ENCODE assay signal across 8 mouse cellular contexts in genomic region chr11:60811054-60811460, GRCm38 (mm10). TPM values are rescaled to one million over a fixed set of nuclear protein-coding genes. Genes with fewer than 3 reads are reported as not detected.
DNase-seq lines count a peak whose midpoint lies in the region; ATAC-seq lines count a peak whose summit lies in the region.

No protein-coding gene starts in this region.

- peak; percentile 99 for ATAC-seq in megakaryocyte-erythroid progenitor cell, adult 5-6 weeks (replicated peaks; ENCODE audit: low FRiP score, low TSS enrichment, poor library complexity, severe bottlenecking)

- peak; percentile 93 for DNase-seq in adipocyte (ENCODE audit: low spot score)
- DNase-seq in embryo, embryonic 10 days (ENCODE audit: low spot score), result peak; percentile 96
- peak; percentile 92 for DNase-seq in gastrocnemius, postnatal 10 days
- peak; percentile 96 for DNase-seq in induced T-regulatory cell, adult 2 months (ENCODE audit: low read depth)
- DNase-seq in left cerebral cortex, postnatal 10 days (ENCODE audit: extremely low spot score in 1 of 2, low spot score in 2 of 2), result peak; percentile 83 to 97
- peak; percentile 89 for DNase-seq in right cerebral cortex, postnatal 25 days
- peak; percentile 94 to 95 for DNase-seq in urinary bladder, postnatal 4 days (ENCODE audit: low spot score in 2 of 2)

- intact Hi-C loops in left cerebral cortex, postnatal 10 days (cut with DNase I), result no loop called here

RNA-seq across cellular contexts. Expression of gene Shmt1, which starts 0.5 kb away (rescaled TPM):
- 10 to 100 TPM; 21.7 to 26.3 TPM for total RNA-seq in gastrocnemius, postnatal 10 days (2021)
- total RNA-seq in left cerebral cortex, postnatal 10 days (2021), result 1 to 10 TPM; 3.3 to 4.2 TPM
- total RNA-seq in megakaryocyte-erythroid progenitor cell, adult 5-6 weeks (2014; fragmentation: Nextera tagmentation), result 9.1 and 11.9 TPM in 2 replicates
- 29.1 and 73.7 TPM in 2 replicates for total RNA-seq in megakaryocyte-erythroid progenitor cell, adult 5-6 weeks (2017)

RNA-seq across cellular contexts. Expression of gene Dhrs7b, which starts 19.4 kb away (rescaled TPM):
- total RNA-seq in gastrocnemius, postnatal 10 days (2021), result 10 to 100 TPM; 14.9 to 16.2 TPM
- total RNA-seq in left cerebral cortex, postnatal 10 days (2021), result 10 to 100 TPM; 29.1 to 29.7 TPM
- total RNA-seq in megakaryocyte-erythroid progenitor cell, adult 5-6 weeks (2014; fragmentation: Nextera tagmentation), result 18.5 and 19.1 TPM in 2 replicates
- total RNA-seq in megakaryocyte-erythroid progenitor cell, adult 5-6 weeks (2017), result 15.4 and 27.2 TPM in 2 replicates

RNA-seq across cellular contexts. Expression of gene Smcr8, which starts 33.7 kb away (rescaled TPM):
- total RNA-seq in gastrocnemius, postnatal 10 days (2021), result 10 to 100 TPM; 13.3 to 14.5 TPM
- total RNA-seq in left cerebral cortex, postnatal 10 days (2021), result 10 to 100 TPM; 24.6 to 26.0 TPM
- 18.5 and 21.5 TPM in 2 replicates for total RNA-seq in megakaryocyte-erythroid progenitor cell, adult 5-6 weeks (2014; fragmentation: Nextera tagmentation)
- 11.7 and 11.9 TPM in 2 replicates for total RNA-seq in megakaryocyte-erythroid progenitor cell, adult 5-6 weeks (2017)

RNA-seq across cellular contexts. Expression of gene Top3a, which starts 33.9 kb away (rescaled TPM):
- total RNA-seq in gastrocnemius, postnatal 10 days (2021), result 1 to 10 TPM; 6.5 to 7.6 TPM
- total RNA-seq in left cerebral cortex, postnatal 10 days (2021), result 1 to 10 TPM; 4.7 to 5.3 TPM
- 17.9 and 18.8 TPM in 2 replicates for total RNA-seq in megakaryocyte-erythroid progenitor cell, adult 5-6 weeks (2014; fragmentation: Nextera tagmentation)
- 19.8 and 24.8 TPM in 2 replicates for total RNA-seq in megakaryocyte-erythroid progenitor cell, adult 5-6 weeks (2017)

Comparison
In these comparisons a context has a peak if more than half of its experiments do, and no peak if none do; other contexts are left out.
1. Peak in every context shown above with its lines: DNase-seq and ATAC-seq.